Mouse (Mus musculus): ENCODE measurements around the gene Olfr609. TPM values are rescaled to one million over a fixed set of nuclear protein-coding genes. Genes with fewer than 3 reads are reported as not detected.
"Not testable (repeated sequence)": the region's sequence is repeated elsewhere in the genome, so short reads cannot be mapped to it uniquely, and the experiment has no call there.

The Olfr609 gene
- total RNA-seq (2014; rRNA removed) (not detected in 2 replicates), polyA plus RNA-seq (2015; fragmentation: Nextera tagmentation; extraction: Ambion mirVana) (not detected in 2 replicates)

- no peaks in the 10 kb centered on the region for H3K9me3 ChIP-seq (ENCODE audit: low read length)
- no peak for DNase-seq (ENCODE audit: low spot score)
- no peaks in the 10 kb centered on the region for H3K4me1 ChIP-seq (ENCODE audit: insufficient read depth, low read length)
- no peak within 1 kb of the TSS for H3K9ac ChIP-seq (replicated peaks; ENCODE audit: low read length, poor library complexity, severe bottlenecking)
- WGBS = 60% methylated on average over 1 of the region's 1 CpGs
- no peaks in the 10 kb centered on the region for H3K27me3 ChIP-seq (ENCODE audit: insufficient read depth, low read length)
- TF ChIP-seq CTCF (IDR thresholded peaks at IDR 0.05) = no peak
- no peaks in the 10 kb centered on the region for H3K36me3 ChIP-seq (ENCODE audit: insufficient read depth, low read length)
- ATAC-seq (ENCODE audit: low FRiP score) = no peak
- H3K27ac ChIP-seq (ENCODE audit: low read depth, low read length) = no peak within 1 kb of the TSS
- H3K4me2 ChIP-seq (ENCODE audit: low read depth, low read length, poor library complexity, severe bottlenecking) = no peak within 1 kb of the TSS
- no peak within 1 kb of the TSS for H3K4me3 ChIP-seq (ENCODE audit: low read depth, low read length)
These were observed at the start of gene Olfr609 for GRCm38 (mm10) chr7:103497962-103498361. Gene Olfr609 (minus strand): TSS chr7:103498062.

GRCm38 (mm10) chr7:103542617-103543016, 44.8 kb upstream of the Olfr609 start, which contains the start of gene Olfr612:
Gene Olfr612 (minus strand): TSS chr7:103542717.
- 71% methylated on average over 2 of the region's 2 CpGs for WGBS

GRCm38 (mm10) chr7:103520746-103521145, 22.9 kb upstream of the Olfr609 start, which contains the start of gene Olfr611:
Gene Olfr611 (minus strand): TSS chr7:103520846.
- H3K4me1 ChIP-seq (ENCODE audit: insufficient read depth, low read length); H3K27me3 ChIP-seq (ENCODE audit: insufficient read depth, low read length); ATAC-seq (ENCODE audit: low FRiP score); H3K4me2 ChIP-seq (ENCODE audit: low read depth, low read length, poor library complexity, severe bottlenecking); H3K36me3 ChIP-seq (ENCODE audit: insufficient read depth, low read length); H3K9ac ChIP-seq (replicated peaks; ENCODE audit: low read length, poor library complexity, severe bottlenecking); H3K27ac ChIP-seq (ENCODE audit: low read depth, low read length); DNase-seq (ENCODE audit: low spot score); H3K4me3 ChIP-seq (ENCODE audit: low read depth, low read length); H3K9me3 ChIP-seq (ENCODE audit: low read length): not testable (repeated sequence)
- 65% methylated on average over 1 of the region's 1 CpGs for WGBS

More at GRCm38 (mm10) chr7:103542617-103543016, 44.8 kb upstream of the Olfr609 start, which contains the start of gene Olfr612:
- not testable (repeated sequence) for DNase-seq (ENCODE audit: low spot score); H3K9ac ChIP-seq (replicated peaks; ENCODE audit: low read length, poor library complexity, severe bottlenecking); ATAC-seq (ENCODE audit: low FRiP score); H3K27me3 ChIP-seq (ENCODE audit: insufficient read depth, low read length); H3K4me2 ChIP-seq (ENCODE audit: low read depth, low read length, poor library complexity, severe bottlenecking); H3K4me1 ChIP-seq (ENCODE audit: insufficient read depth, low read length); H3K36me3 ChIP-seq (ENCODE audit: insufficient read depth, low read length); H3K9me3 ChIP-seq (ENCODE audit: low read length); H3K27ac ChIP-seq (ENCODE audit: low read depth, low read length); H3K4me3 ChIP-seq (ENCODE audit: low read depth, low read length)

GRCm38 (mm10) chr7:103512022-103512421, 14.2 kb upstream of the Olfr609 start, which contains the start of gene Olfr610:
Gene Olfr610 (minus strand): TSS chr7:103512122.
- no peaks in the 10 kb centered on the region for H3K36me3 ChIP-seq (ENCODE audit: insufficient read depth, low read length)
- H3K9me3 ChIP-seq (ENCODE audit: low read length) = no peaks in the 10 kb centered on the region
- no peak for ATAC-seq (ENCODE audit: low FRiP score)
- no peaks in the 10 kb centered on the region for H3K27me3 ChIP-seq (ENCODE audit: insufficient read depth, low read length)
- H3K27ac ChIP-seq (ENCODE audit: low read depth, low read length) = no peak within 1 kb of the TSS
- H3K4me3 ChIP-seq (ENCODE audit: low read depth, low read length) = no peak within 1 kb of the TSS
- no peaks in the 10 kb centered on the region for H3K4me1 ChIP-seq (ENCODE audit: insufficient read depth, low read length)
- H3K9ac ChIP-seq (replicated peaks; ENCODE audit: low read length, poor library complexity, severe bottlenecking) = no peak within 1 kb of the TSS
- no peak for TF ChIP-seq CTCF (IDR thresholded peaks at IDR 0.05)
- DNase-seq (ENCODE audit: low spot score) = no peak
- WGBS = 93% methylated on average over 2 of the region's 2 CpGs
- H3K4me2 ChIP-seq (ENCODE audit: low read depth, low read length, poor library complexity, severe bottlenecking) = no peak within 1 kb of the TSS

- H3K4me2 ChIP-seq (ENCODE audit: low read depth, low read length, poor library complexity, severe bottlenecking); ATAC-seq (ENCODE audit: low FRiP score); H3K36me3 ChIP-seq (ENCODE audit: insufficient read depth, low read length); H3K9ac ChIP-seq (replicated peaks; ENCODE audit: low read length, poor library complexity, severe bottlenecking); H3K27ac ChIP-seq (ENCODE audit: low read depth, low read length); H3K9me3 ChIP-seq (ENCODE audit: low read length); H3K4me3 ChIP-seq (ENCODE audit: low read depth, low read length); H3K4me1 ChIP-seq (ENCODE audit: insufficient read depth, low read length); H3K27me3 ChIP-seq (ENCODE audit: insufficient read depth, low read length): not testable (repeated sequence)
- 89% methylated on average over 9 of the region's 9 CpGs for WGBS
- peak; percentile 2 for DNase-seq (ENCODE audit: low spot score)
These were observed 20.8 kb downstream of the Olfr609 start for GRCm38 (mm10) chr7:103477106-103477505.

GRCm38 (mm10) chr7:103469577-103469976, 28.3 kb downstream of the Olfr609 start, which contains the start of gene Olfr608:
Gene Olfr608 (plus strand): TSS chr7:103469877.
- H3K4me2 ChIP-seq (ENCODE audit: low read depth, low read length, poor library complexity, severe bottlenecking) = no peak within 1 kb of the TSS
- no peaks in the 10 kb centered on the region for H3K27me3 ChIP-seq (ENCODE audit: insufficient read depth, low read length)
- H3K4me3 ChIP-seq (ENCODE audit: low read depth, low read length) = no peak within 1 kb of the TSS
- no peak within 1 kb of the TSS for H3K9ac ChIP-seq (replicated peaks; ENCODE audit: low read length, poor library complexity, severe bottlenecking)
- DNase-seq (ENCODE audit: low spot score) (no peak), ATAC-seq (ENCODE audit: low FRiP score) (no peak)
- no peaks in the 10 kb centered on the region for H3K4me1 ChIP-seq (ENCODE audit: insufficient read depth, low read length)
- no peaks in the 10 kb centered on the region for H3K36me3 ChIP-seq (ENCODE audit: insufficient read depth, low read length)
- no peaks in the 10 kb centered on the region for H3K9me3 ChIP-seq (ENCODE audit: low read length)
- TF ChIP-seq CTCF (IDR thresholded peaks at IDR 0.05) = no peak
- no peak within 1 kb of the TSS for H3K27ac ChIP-seq (ENCODE audit: low read depth, low read length)
